Mouse (Mus musculus): ENCODE results near the gene Mycbpap. TPM values are rescaled to one million over a fixed set of nuclear protein-coding genes. Genes with fewer than 3 reads are reported as not detected.

Mycbpap gene
- total RNA-seq, 2 experiments from 2014 or later: 2.2 to 4.6 TPM

GRCm38 (mm10) chr11:94471740-94472584 is 49.6 kb downstream of the Mycbpap start:
- H3K4me3 ChIP-seq: peak overlapping the region; percentile 77
- DNase-seq (ENCODE audit: low spot score in 2 of 2): no peak
- H3K27ac ChIP-seq: peak overlapping the region; percentile 68
- TF ChIP-seq CTCF (conservative IDR thresholded peaks at IDR 0.05): no peak

- Histone ChIP-seq H3K27ac (no peak overlapping the region), H3K4me3 (no peak overlapping the region)
- DNase-seq (ENCODE audit: low spot score in 2 of 2): no peak
- no peak for TF ChIP-seq CTCF (conservative IDR thresholded peaks at IDR 0.05)
Measured at GRCm38 (mm10) chr11:94470391-94470790, 51.2 kb downstream of the Mycbpap start.

- H3K27ac ChIP-seq: peak overlapping the region; percentile 85
- H3K4me3 ChIP-seq: no peak overlapping the region
- DNase-seq (ENCODE audit: low spot score in 2 of 2): no peak
- no peak for TF ChIP-seq CTCF (conservative IDR thresholded peaks at IDR 0.05)
Measured at GRCm38 (mm10) chr11:94469136-94470064, 52.1 kb downstream of the Mycbpap start.

GRCm38 (mm10) chr11:94468582-94469064 is 52.9 kb downstream of the Mycbpap start:
- no peak overlapping the region for H3K4me3 ChIP-seq
- peak; percentile 68 to 83 for DNase-seq (ENCODE audit: low spot score in 2 of 2)
- peak overlapping the region; percentile 85 for H3K27ac ChIP-seq
- TF ChIP-seq CTCF (conservative IDR thresholded peaks at IDR 0.05): no peak

- H3K4me3 ChIP-seq: no peak overlapping the region
- H3K27ac ChIP-seq: no peak overlapping the region
- no peak for TF ChIP-seq CTCF (conservative IDR thresholded peaks at IDR 0.05)
- no peak for DNase-seq (ENCODE audit: low spot score in 2 of 2)
Measured at GRCm38 (mm10) chr11:94466333-94466855, 55.1 kb downstream of the Mycbpap start.

- Histone ChIP-seq H3K4me3 (no peak overlapping the region), H3K27ac (no peak overlapping the region)
- TF ChIP-seq CTCF (conservative IDR thresholded peaks at IDR 0.05): no peak
- DNase-seq (ENCODE audit: low spot score in 2 of 2): no peak
Measured at GRCm38 (mm10) chr11:94464170-94464569, 57.4 kb downstream of the Mycbpap start.

GRCm38 (mm10) chr11:94461856-94462255 is 59.7 kb downstream of the Mycbpap start:
- Histone ChIP-seq H3K4me3 (no peak overlapping the region), H3K27ac (no peak overlapping the region)
- DNase-seq (ENCODE audit: low spot score in 2 of 2): no peak
- no peak for TF ChIP-seq CTCF (conservative IDR thresholded peaks at IDR 0.05)

- TF ChIP-seq CTCF (conservative IDR thresholded peaks at IDR 0.05): no peak
- no peak for DNase-seq (ENCODE audit: low spot score in 2 of 2)
- no peak overlapping the region for H3K27ac ChIP-seq
- H3K4me3 ChIP-seq: no peak overlapping the region
Measured at GRCm38 (mm10) chr11:94457001-94457400, 64.5 kb downstream of the Mycbpap start.

- TF ChIP-seq CTCF (conservative IDR thresholded peaks at IDR 0.05): no peak
- H3K27ac ChIP-seq: no peak overlapping the region
- DNase-seq (ENCODE audit: low spot score in 2 of 2): no peak
- no peak overlapping the region for H3K4me3 ChIP-seq
Measured at GRCm38 (mm10) chr11:94456347-94456746, 65.2 kb downstream of the Mycbpap start.

- no peak for DNase-seq (ENCODE audit: low spot score in 2 of 2)
- TF ChIP-seq CTCF (conservative IDR thresholded peaks at IDR 0.05): no peak
- Histone ChIP-seq H3K4me3 (no peak overlapping the region), H3K27ac (peak overlapping the region; percentile 55)
Measured at GRCm38 (mm10) chr11:94455161-94455820, 66.3 kb downstream of the Mycbpap start.

GRCm38 (mm10) chr11:94454756-94455155 is 66.8 kb downstream of the Mycbpap start:
- no peak overlapping the region for H3K4me3 ChIP-seq
- DNase-seq (ENCODE audit: low spot score in 2 of 2): peak; percentile 53 to 66
- no peak for TF ChIP-seq CTCF (conservative IDR thresholded peaks at IDR 0.05)
- peak overlapping the region; percentile 55 for H3K27ac ChIP-seq

Other genes starting within 250 kb of the Mycbpap start
- not detected for gene Gm21885, start 239.9 kb downstream of the Mycbpap start, total RNA-seq (2021)
- 100 to 1,000 TPM; 115 to 132 TPM for gene Luc7l3, start 199.8 kb downstream of the Mycbpap start, total RNA-seq (2021)
- gene Ankrd40, start 193.7 kb downstream of the Mycbpap start, total RNA-seq (2021): 100 to 1,000 TPM; 113 to 119 TPM
- 1 to 10 TPM; 1.2 to 2.2 TPM for gene Abcc3, start 128.7 kb downstream of the Mycbpap start, total RNA-seq (2021)
- gene Cacna1g, start 47.5 kb downstream of the Mycbpap start, total RNA-seq (2021): 10 to 100 TPM; 61.0 to 74.0 TPM
- under 1 TPM in 1 of 2 experiments, not detected in 1; 0.18 TPM for gene Spata20, start 35.6 kb downstream of the Mycbpap start, total RNA-seq (2021)
- gene Epn3, start 21.8 kb downstream of the Mycbpap start, total RNA-seq (2021): 1 to 10 TPM; 1.6 TPM
- gene Rsad1, start 27.5 kb upstream of the Mycbpap start, total RNA-seq (2021): 10 to 100 TPM in 1 of 2 experiments, 1 to 10 TPM in 1; 9.3 to 11.3 TPM
- under 1 TPM; 0.28 to 0.49 TPM for gene Chad, start 43.3 kb upstream of the Mycbpap start, total RNA-seq (2021)
- 10 to 100 TPM; 18.7 to 19.5 TPM for gene Acsf2, start 80.1 kb upstream of the Mycbpap start, total RNA-seq (2021)
- gene Lrrc59, start 108.0 kb upstream of the Mycbpap start, total RNA-seq (2021): 10 to 100 TPM; 74.8 to 75.8 TPM
- 10 to 100 TPM; 60.8 to 66.0 TPM for gene Mrpl27, start 132.0 kb upstream of the Mycbpap start, total RNA-seq (2021)
- gene Eme1, start 132.2 kb upstream of the Mycbpap start, total RNA-seq (2021): under 1 TPM; 0.27 to 0.41 TPM
- gene Xylt2, start 155.8 kb upstream of the Mycbpap start, total RNA-seq (2021): 10 to 100 TPM; 25.5 to 27.7 TPM
- gene Gm11541, start 182.8 kb upstream of the Mycbpap start, total RNA-seq (2021): not detected
- gene Cdc34b, start 220.0 kb upstream of the Mycbpap start, total RNA-seq (2021): not detected

Data from layer of hippocampus, adult 2 months (tissue).